ENCODE assay signal across 21 mouse cellular contexts in genomic region chr11:112886139-112886538, GRCm38 (mm10).
DNase-seq lines count a peak whose midpoint lies in the region; ATAC-seq and TF ChIP-seq lines count a peak whose summit lies in the region.
"Had no signal": no experiment of that assay in that cellular context is flagged by ENCODE, and none has a peak within 500 bp of the region (broad histone marks: within the 10 kb centered on the region; RNA-seq: fewer than 3 reads in every experiment).

No protein-coding gene starts in this region.

- peaks cover 5% of the 10 kb centered on the region; the same call in 1 of the 2 replicates for H3K4me1 ChIP-seq in kidney, embryonic 14.5 days (ENCODE audit: control insufficient read depth, insufficient read depth, low read length)
- H3K4me1 ChIP-seq in kidney, adult 2 months (ENCODE audit: control insufficient read depth, insufficient read depth, low read length): no peaks in the 10 kb centered on the region
- peaks cover 11% of the 10 kb centered on the region for H3K4me1 ChIP-seq in midbrain, embryonic 10.5 days
- H3K4me1 ChIP-seq in midbrain, embryonic 16.5 days (ENCODE audit: control insufficient read depth, insufficient read depth, low read length): no peaks in the 10 kb centered on the region
- H3K4me1 ChIP-seq in testis, adult 2 months (ENCODE audit: control insufficient read depth, insufficient read depth, low read length): peaks cover 5% of the 10 kb centered on the region
- H3K4me1 ChIP-seq in heart, embryonic 12.5 days (replicated peaks): no peaks in the 10 kb centered on the region
- H3K4me1 ChIP-seq: embryonic facial prominence, embryonic 13.5 days; heart, embryonic 13.5 days had no signal

- no peak overlapping the region for H3K4me3 ChIP-seq in kidney, embryonic 14.5 days (ENCODE audit: low read length)
- no peak overlapping the region for H3K4me3 ChIP-seq in kidney, adult 2 months (ENCODE audit: insufficient read depth, low read depth, low read length)
- H3K4me3 ChIP-seq in midbrain, embryonic 10.5 days: no peak overlapping the region
- H3K4me3 ChIP-seq in midbrain, embryonic 16.5 days (ENCODE audit: low read depth, low read length): no peak overlapping the region
- peak overlapping the region; percentile 13 for H3K4me3 ChIP-seq in testis, adult 2 months (ENCODE audit: control insufficient read depth, low read depth, low read length)
- no peak overlapping the region for H3K4me3 ChIP-seq in heart, embryonic 12.5 days
- H3K4me3 ChIP-seq: embryonic facial prominence, embryonic 13.5 days; gastrocnemius, adult 2 months; heart, embryonic 13.5 days; hindbrain, embryonic 12.5 days had no signal

- WGBS in kidney, embryonic 14.5 days: 37% methylated on average over 16 of the region's 16 CpGs
- 35% methylated on average over 16 of the region's 16 CpGs for WGBS in kidney, adult 2 months
- WGBS in midbrain, embryonic 10.5 days: 92% methylated on average over 16 of the region's 16 CpGs
- 90% methylated on average over 16 of the region's 16 CpGs for WGBS in midbrain, embryonic 16.5 days
- WGBS in heart, embryonic 12.5 days: 85% methylated on average over 16 of the region's 16 CpGs

- no peak overlapping the region for H3K9ac ChIP-seq in kidney, embryonic 14.5 days (ENCODE audit: low read depth, low read length)
- H3K9ac ChIP-seq in midbrain, embryonic 16.5 days (ENCODE audit: low read depth, low read length): no peak overlapping the region
- no peak overlapping the region for H3K9ac ChIP-seq in heart, embryonic 12.5 days
- H3K9ac ChIP-seq: embryonic facial prominence, embryonic 13.5 days; heart, embryonic 13.5 days; hindbrain, embryonic 12.5 days had no signal

- TF ChIP-seq POLR2A in kidney, adult 2 months (IDR thresholded peaks at IDR 0.05; ENCODE audit: low read depth, low read length): no peak
- TF ChIP-seq POLR2A in testis, adult 2 months (IDR thresholded peaks at IDR 0.05; ENCODE audit: control insufficient read depth, low read depth, low read length): no peak

- no peaks in the 10 kb centered on the region for H3K9me3 ChIP-seq in kidney, embryonic 14.5 days (ENCODE audit: control insufficient read depth, low read length)
- H3K9me3 ChIP-seq in midbrain, embryonic 10.5 days (replicated peaks): no peaks in the 10 kb centered on the region
- no peaks in the 10 kb centered on the region for H3K9me3 ChIP-seq in midbrain, embryonic 16.5 days (replicated peaks; ENCODE audit: control insufficient read depth, low read length, poor library complexity, severe bottlenecking)
- H3K9me3 ChIP-seq in heart, embryonic 12.5 days (replicated peaks): 0 out of 2 replicates have a peak, but pooled peaks cover 3% of the 10 kb centered on the region
- H3K9me3 ChIP-seq: embryonic facial prominence, embryonic 13.5 days; heart, embryonic 13.5 days; hindbrain, embryonic 12.5 days had no signal

- H3K27me3 ChIP-seq in kidney, embryonic 14.5 days (ENCODE audit: control insufficient read depth, insufficient read depth, low read length): no peaks in the 10 kb centered on the region
- no peaks in the 10 kb centered on the region for H3K27me3 ChIP-seq in kidney, adult 2 months (replicated peaks; ENCODE audit: control insufficient read depth, insufficient read depth, low read length)
- no peaks in the 10 kb centered on the region for H3K27me3 ChIP-seq in midbrain, embryonic 10.5 days (ENCODE audit: low read depth, poor library complexity, severe bottlenecking)
- no peaks in the 10 kb centered on the region for H3K27me3 ChIP-seq in midbrain, embryonic 16.5 days (ENCODE audit: control insufficient read depth, insufficient read depth, low read depth, low read length)
- no peaks in the 10 kb centered on the region for H3K27me3 ChIP-seq in testis, adult 2 months (ENCODE audit: control insufficient read depth, insufficient read depth, low read length)
- H3K27me3 ChIP-seq in heart, embryonic 12.5 days (replicated peaks): no peaks in the 10 kb centered on the region; the same call in 1 of the 2 replicates
- H3K27me3 ChIP-seq: CH12.LX; embryonic facial prominence, embryonic 13.5 days; heart, embryonic 13.5 days; hindbrain, embryonic 12.5 days; Patski had no signal

- H3K27ac ChIP-seq in kidney, embryonic 14.5 days (ENCODE audit: low read depth, low read length): no peak overlapping the region
- no peak overlapping the region for H3K27ac ChIP-seq in kidney, adult 2 months (ENCODE audit: insufficient read depth, low read depth, low read length)
- peak overlapping the region; percentile 38; the same call in 1 of the 2 replicates for H3K27ac ChIP-seq in midbrain, embryonic 10.5 days (replicated peaks)
- no peak overlapping the region for H3K27ac ChIP-seq in midbrain, embryonic 16.5 days (ENCODE audit: low read length)
- H3K27ac ChIP-seq in testis, adult 2 months (ENCODE audit: control insufficient read depth, insufficient read depth, low read depth, low read length): no peak overlapping the region
- H3K27ac ChIP-seq in heart, embryonic 12.5 days (ENCODE audit: poor library complexity, severe bottlenecking): no peak overlapping the region
- H3K27ac ChIP-seq: embryonic facial prominence, embryonic 13.5 days; gastrocnemius, adult 2 months; heart, embryonic 13.5 days; hindbrain, embryonic 12.5 days had no signal

- DNase-seq in kidney, adult 2 months: no peak
- no peak for DNase-seq in midbrain, embryonic 10.5 days (ENCODE audit: low spot score)
- DNase-seq in testis, postnatal 14 days (ENCODE audit: low spot score): no peak
- DNase-seq: adrenal gland, postnatal 14 days; cerebellum, adult 11-12 months; cerebellum, adult 9-10 months; cerebellum, postnatal 25 days; gastrocnemius, adult 2 months; gastrocnemius, postnatal 25 days; heart, postnatal 36 days had no signal

- ATAC-seq in kidney, embryonic 14.5 days (ENCODE audit: low FRiP score, low TSS enrichment): peak; percentile 70; the same call in 1 of the 2 replicates
- ATAC-seq in midbrain, embryonic 16.5 days: no peak
- no peak for ATAC-seq in heart, embryonic 12.5 days (ENCODE audit: insufficient number of reproducible peaks, low FRiP score)
- ATAC-seq: activated CD4-positive, CD25-positive, alpha-beta regulatory T cell, adult 4 months; forebrain, embryonic 14.5 days; Patski had no signal

- no peak for TF ChIP-seq CTCF in kidney, adult 2 months (conservative IDR thresholded peaks at IDR 0.05; ENCODE audit: insufficient read depth, insufficient read length, low read depth, low read length)
- TF ChIP-seq CTCF in testis, adult 2 months (IDR thresholded peaks at IDR 0.05; ENCODE audit: control insufficient read depth, insufficient read depth, insufficient replicate concordance, low read depth, low read length): no peak

- peak overlapping the region; percentile 27 for H3K4me2 ChIP-seq in kidney, embryonic 14.5 days (replicated peaks; ENCODE audit: low read depth, low read length)
- no peak overlapping the region for H3K4me2 ChIP-seq in midbrain, embryonic 16.5 days (ENCODE audit: low read length)
- no peak overlapping the region for H3K4me2 ChIP-seq in heart, embryonic 12.5 days
- H3K4me2 ChIP-seq: embryonic facial prominence, embryonic 13.5 days; heart, embryonic 13.5 days; hindbrain, embryonic 12.5 days had no signal

- H3K36me3 ChIP-seq in kidney, embryonic 14.5 days (ENCODE audit: control insufficient read depth, insufficient read depth, low read length): no peaks in the 10 kb centered on the region
- no peaks in the 10 kb centered on the region for H3K36me3 ChIP-seq in kidney, adult 2 months (ENCODE audit: control insufficient read depth, insufficient read depth, low read length)
- no peaks in the 10 kb centered on the region for H3K36me3 ChIP-seq in midbrain, embryonic 10.5 days
- H3K36me3 ChIP-seq in midbrain, embryonic 16.5 days (ENCODE audit: control insufficient read depth, insufficient read depth, low read length): no peaks in the 10 kb centered on the region
- H3K36me3 ChIP-seq in testis, adult 2 months (ENCODE audit: control insufficient read depth, insufficient read depth, low read length): no peaks in the 10 kb centered on the region
- no peaks in the 10 kb centered on the region for H3K36me3 ChIP-seq in heart, embryonic 12.5 days
- H3K36me3 ChIP-seq: embryonic facial prominence, embryonic 13.5 days; heart, embryonic 13.5 days; hindbrain, embryonic 12.5 days had no signal
